Mouse (Mus musculus): ENCODE results near the gene Vps50.

Gene Vps50

GRCm38 (mm10) chr6:3509782-3510181, 11.6 kb downstream of the Vps50 start:
- TF ChIP-seq CTCF (conservative IDR thresholded peaks at IDR 0.05; ENCODE audit: low read length), result peak; percentile 72
- no peak for TF ChIP-seq NANOG (IDR thresholded peaks at IDR 0.05; ENCODE audit: borderline replicate concordance, low read length)
- TF ChIP-seq POU5F1 (IDR thresholded peaks at IDR 0.05; ENCODE audit: borderline replicate concordance, low read length), result no peak
- H3K9me3 ChIP-seq (ENCODE audit: low read length), result no peaks in the 10 kb centered on the region
- peaks cover 26% of the 10 kb centered on the region for H3K4me1 ChIP-seq (replicated peaks; ENCODE audit: low read depth, low read length)
- H3K27me3 ChIP-seq (ENCODE audit: insufficient read depth, low read length), result no peaks in the 10 kb centered on the region
- peaks cover 18% of the 10 kb centered on the region for H3K36me3 ChIP-seq (ENCODE audit: insufficient read depth, low read length)
- no peak overlapping the region for H3K4me3 ChIP-seq (replicated peaks; ENCODE audit: low read length)

GRCm38 (mm10) chr6:3511116-3511515, 12.9 kb downstream of the Vps50 start:
- H3K4me3 ChIP-seq (replicated peaks; ENCODE audit: low read length), result no peak overlapping the region
- H3K27me3 ChIP-seq (ENCODE audit: insufficient read depth, low read length), result no peaks in the 10 kb centered on the region
- H3K9me3 ChIP-seq (ENCODE audit: low read length), result no peaks in the 10 kb centered on the region
- TF ChIP-seq NANOG (IDR thresholded peaks at IDR 0.05; ENCODE audit: borderline replicate concordance, low read length) (no peak), CTCF (conservative IDR thresholded peaks at IDR 0.05; ENCODE audit: low read length) (no peak), POU5F1 (IDR thresholded peaks at IDR 0.05; ENCODE audit: borderline replicate concordance, low read length) (no peak)
- peaks cover 12% of the 10 kb centered on the region for H3K36me3 ChIP-seq (ENCODE audit: insufficient read depth, low read length)
- peaks cover 26% of the 10 kb centered on the region for H3K4me1 ChIP-seq (replicated peaks; ENCODE audit: low read depth, low read length)

- peaks cover 12% of the 10 kb centered on the region for H3K36me3 ChIP-seq (ENCODE audit: insufficient read depth, low read length)
- no peaks in the 10 kb centered on the region for H3K9me3 ChIP-seq (ENCODE audit: low read length)
- H3K4me3 ChIP-seq (replicated peaks; ENCODE audit: low read length), result no peak overlapping the region
- H3K4me1 ChIP-seq (replicated peaks; ENCODE audit: low read depth, low read length), result peaks cover 26% of the 10 kb centered on the region
- TF ChIP-seq CTCF (conservative IDR thresholded peaks at IDR 0.05; ENCODE audit: low read length) (no peak), NANOG (IDR thresholded peaks at IDR 0.05; ENCODE audit: borderline replicate concordance, low read length) (no peak)
- H3K27me3 ChIP-seq (ENCODE audit: insufficient read depth, low read length), result no peaks in the 10 kb centered on the region
Measured at GRCm38 (mm10) chr6:3511612-3512011, 13.4 kb downstream of the Vps50 start.

GRCm38 (mm10) chr6:3512611-3513010, 14.4 kb downstream of the Vps50 start:
- Histone ChIP-seq H3K4me1 (replicated peaks; ENCODE audit: low read depth, low read length) (peaks cover 33% of the 10 kb centered on the region), H3K36me3 (ENCODE audit: insufficient read depth, low read length) (peaks cover 16% of the 10 kb centered on the region), H3K27me3 (ENCODE audit: insufficient read depth, low read length) (no peaks in the 10 kb centered on the region), H3K4me3 (replicated peaks; ENCODE audit: low read length) (no peak overlapping the region), H3K9me3 (ENCODE audit: low read length) (no peaks in the 10 kb centered on the region)
- TF ChIP-seq POU5F1 (IDR thresholded peaks at IDR 0.05; ENCODE audit: borderline replicate concordance, low read length), result no peak
- no peak for TF ChIP-seq NANOG (IDR thresholded peaks at IDR 0.05; ENCODE audit: borderline replicate concordance, low read length)
- no peak for TF ChIP-seq CTCF (conservative IDR thresholded peaks at IDR 0.05; ENCODE audit: low read length)

GRCm38 (mm10) chr6:3528198-3528597, 30.0 kb downstream of the Vps50 start:
- Histone ChIP-seq H3K9me3 (ENCODE audit: low read length) (no peaks in the 10 kb centered on the region), H3K36me3 (ENCODE audit: insufficient read depth, low read length) (peaks cover 14% of the 10 kb centered on the region; the same call in 1 of the 2 replicates), H3K4me1 (replicated peaks; ENCODE audit: low read depth, low read length) (peaks cover 31% of the 10 kb centered on the region), H3K27me3 (ENCODE audit: insufficient read depth, low read length) (no peaks in the 10 kb centered on the region), H3K4me3 (replicated peaks; ENCODE audit: low read length) (no peak overlapping the region)
- TF ChIP-seq POU5F1 (IDR thresholded peaks at IDR 0.05; ENCODE audit: borderline replicate concordance, low read length), result no peak
- TF ChIP-seq CTCF (conservative IDR thresholded peaks at IDR 0.05; ENCODE audit: low read length), result no peak
- TF ChIP-seq NANOG (IDR thresholded peaks at IDR 0.05; ENCODE audit: borderline replicate concordance, low read length), result no peak

- TF ChIP-seq POU5F1 (IDR thresholded peaks at IDR 0.05; ENCODE audit: borderline replicate concordance, low read length), result no peak
- TF ChIP-seq NANOG (IDR thresholded peaks at IDR 0.05; ENCODE audit: borderline replicate concordance, low read length), result no peak
- TF ChIP-seq CTCF (conservative IDR thresholded peaks at IDR 0.05; ENCODE audit: low read length), result no peak
- Histone ChIP-seq H3K4me3 (replicated peaks; ENCODE audit: low read length) (no peak overlapping the region), H3K27me3 (ENCODE audit: insufficient read depth, low read length) (no peaks in the 10 kb centered on the region), H3K9me3 (ENCODE audit: low read length) (no peaks in the 10 kb centered on the region), H3K36me3 (ENCODE audit: insufficient read depth, low read length) (peaks cover 21% of the 10 kb centered on the region), H3K4me1 (replicated peaks; ENCODE audit: low read depth, low read length) (peaks cover 35% of the 10 kb centered on the region)
Measured at GRCm38 (mm10) chr6:3531445-3531844, 33.3 kb downstream of the Vps50 start.

- Histone ChIP-seq H3K4me1 (replicated peaks; ENCODE audit: low read depth, low read length) (peaks cover 19% of the 10 kb centered on the region), H3K27me3 (ENCODE audit: insufficient read depth, low read length) (no peaks in the 10 kb centered on the region), H3K4me3 (replicated peaks; ENCODE audit: low read length) (no peak overlapping the region), H3K36me3 (ENCODE audit: insufficient read depth, low read length) (peaks cover 33% of the 10 kb centered on the region), H3K9me3 (ENCODE audit: low read length) (no peaks in the 10 kb centered on the region)
- TF ChIP-seq CTCF (conservative IDR thresholded peaks at IDR 0.05; ENCODE audit: low read length) (no peak), NANOG (IDR thresholded peaks at IDR 0.05; ENCODE audit: borderline replicate concordance, low read length) (no peak), POU5F1 (IDR thresholded peaks at IDR 0.05; ENCODE audit: borderline replicate concordance, low read length) (no peak)
Measured at GRCm38 (mm10) chr6:3536048-3536447, 37.9 kb downstream of the Vps50 start.

GRCm38 (mm10) chr6:3539470-3539869, 41.3 kb downstream of the Vps50 start:
- H3K4me1 ChIP-seq (replicated peaks; ENCODE audit: low read depth, low read length), result peaks cover 20% of the 10 kb centered on the region
- no peak overlapping the region for H3K4me3 ChIP-seq (replicated peaks; ENCODE audit: low read length)
- peaks cover 35% of the 10 kb centered on the region for H3K36me3 ChIP-seq (ENCODE audit: insufficient read depth, low read length)
- no peak for TF ChIP-seq CTCF (conservative IDR thresholded peaks at IDR 0.05; ENCODE audit: low read length)
- TF ChIP-seq POU5F1 (IDR thresholded peaks at IDR 0.05; ENCODE audit: borderline replicate concordance, low read length), result no peak
- no peak for TF ChIP-seq NANOG (IDR thresholded peaks at IDR 0.05; ENCODE audit: borderline replicate concordance, low read length)
- no peaks in the 10 kb centered on the region for H3K27me3 ChIP-seq (ENCODE audit: insufficient read depth, low read length)
- no peaks in the 10 kb centered on the region for H3K9me3 ChIP-seq (ENCODE audit: low read length)

- TF ChIP-seq NANOG (IDR thresholded peaks at IDR 0.05; ENCODE audit: borderline replicate concordance, low read length), result no peak
- no peak for TF ChIP-seq CTCF (conservative IDR thresholded peaks at IDR 0.05; ENCODE audit: low read length)
- no peak for TF ChIP-seq POU5F1 (IDR thresholded peaks at IDR 0.05; ENCODE audit: borderline replicate concordance, low read length)
- H3K27me3 ChIP-seq (ENCODE audit: insufficient read depth, low read length), result no peaks in the 10 kb centered on the region
- peaks cover 22% of the 10 kb centered on the region for H3K4me1 ChIP-seq (replicated peaks; ENCODE audit: low read depth, low read length)
- no peaks in the 10 kb centered on the region for H3K9me3 ChIP-seq (ENCODE audit: low read length)
- peaks cover 36% of the 10 kb centered on the region for H3K36me3 ChIP-seq (ENCODE audit: insufficient read depth, low read length)
- H3K4me3 ChIP-seq (replicated peaks; ENCODE audit: low read length), result no peak overlapping the region
Measured at GRCm38 (mm10) chr6:3543862-3544261, 45.7 kb downstream of the Vps50 start.
